Mouse (Mus musculus) monocyte, adult 5-6 weeks (primary cell): ENCODE results near the gene Dennd6b. TPM values are rescaled to one million over a fixed set of nuclear protein-coding genes. Genes with fewer than 3 reads are reported as not detected.
A peak's percentile ranks its signal among the peaks of the same experiment; 100 is the strongest.

Experiments used
- ATAC-seq: fragments of 153-309, 156-312 bp; replicated peaks from 2 replicates; pipeline ENCODE4 v1.8.0; 2017; ENCODE audit warnings: mild to moderate bottlenecking; ENCODE audit not compliant: low TSS enrichment, insufficient number of reproducible peaks, severe bottlenecking, poor library complexity, low FRiP score
- total RNA-seq: library from RNA; stranded (forward); fragments of 200-1000, 200-491, 200-594 nt; gene quantifications from 3 replicates; pipeline ENCODE4 v1.2.3, GENCODE M21; 2017

Dennd6b gene
- total RNA-seq = 2.1 to 3.1 TPM (median 2.7 TPM) in 3 replicates

- ATAC-seq = peak; percentile 99
Observed at GRCm38 (mm10) chr15:89196313-89196706, at the start of gene Dennd6b. Gene Dennd6b (minus strand): TSS chr15:89196496.

GRCm38 (mm10) chr15:89241025-89241424, 44.7 kb upstream of the Dennd6b start:
- ATAC-seq = no peak

GRCm38 (mm10) chr15:89239751-89240392, 43.6 kb upstream of the Dennd6b start:
- ATAC-seq = no peak

- ATAC-seq = no peak
Observed at GRCm38 (mm10) chr15:89234052-89234451, 37.8 kb upstream of the Dennd6b start.

GRCm38 (mm10) chr15:89233586-89233985, 37.3 kb upstream of the Dennd6b start:
- ATAC-seq = no peak

GRCm38 (mm10) chr15:89215611-89216233, 19.4 kb upstream of the Dennd6b start:
- ATAC-seq = no peak

- ATAC-seq = no peak
Observed at GRCm38 (mm10) chr15:89214953-89215352, 18.7 kb upstream of the Dennd6b start.

- ATAC-seq = no peak
Observed at GRCm38 (mm10) chr15:89213517-89213916, 17.2 kb upstream of the Dennd6b start.

- no peak for ATAC-seq
Observed at GRCm38 (mm10) chr15:89212495-89212894, 16.2 kb upstream of the Dennd6b start.

- 0 out of 2 replicates have a peak, but pooled peaks have one; percentile 21 for ATAC-seq
Observed at GRCm38 (mm10) chr15:89211716-89212461, 15.6 kb upstream of the Dennd6b start.

- ATAC-seq = peak; percentile 65
Observed at GRCm38 (mm10) chr15:89210915-89211715, 14.8 kb upstream of the Dennd6b start, which contains the start of gene Ppp6r2. Gene Ppp6r2 (plus strand): TSS chr15:89211553.

GRCm38 (mm10) chr15:89209886-89210761, 13.8 kb upstream of the Dennd6b start:
- ATAC-seq = peak; percentile 44

- no peak for ATAC-seq
Observed at GRCm38 (mm10) chr15:89207457-89207856, 11.2 kb upstream of the Dennd6b start.

GRCm38 (mm10) chr15:89197056-89197455, 760 bp upstream of the Dennd6b start:
- no peak for ATAC-seq

GRCm38 (mm10) chr15:89195690-89196312, 495 bp downstream of the Dennd6b start:
- ATAC-seq = peak; percentile 79

GRCm38 (mm10) chr15:89195261-89195681, 1.0 kb downstream of the Dennd6b start:
- no peak for ATAC-seq

GRCm38 (mm10) chr15:89184937-89185227, 11.4 kb downstream of the Dennd6b start:
- ATAC-seq = no peak
